Mouse (Mus musculus) c-Kit-positive CD71-positive TER-119-positive erythroid progenitor cells, embryonic 14.5 days (primary cell): ENCODE data around the gene Man1a2.
A peak's percentile ranks its signal among the peaks of the same experiment; 100 is the strongest.

ENCODE experiments used
- DNase-seq: peaks from one replicate; pipeline ENCODE4 v3.0.0-alpha.2; 2013; ENCODE audit warnings: low spot score

Man1a2 gene

DNA sequence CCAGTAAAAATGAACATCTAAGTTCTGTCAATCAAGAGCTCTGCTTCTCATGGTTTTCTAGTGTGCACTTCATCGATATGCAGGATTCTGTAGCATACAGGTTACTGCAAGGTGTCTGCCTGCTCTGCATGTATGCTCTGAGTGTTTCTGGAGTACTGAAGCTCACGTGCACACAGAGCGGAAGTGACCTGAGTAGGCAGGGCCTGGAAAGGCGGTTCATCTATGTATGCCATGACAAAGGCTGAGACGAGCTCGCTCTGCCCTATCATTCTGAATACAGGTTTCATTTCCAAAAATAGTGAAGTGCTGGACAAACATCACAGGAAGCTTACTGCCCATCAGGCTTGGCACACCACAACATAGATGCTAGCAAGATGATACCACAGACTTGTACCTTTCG, 122.8 kb downstream of the Man1a2 start:
- no peak for DNase-seq

DNA sequence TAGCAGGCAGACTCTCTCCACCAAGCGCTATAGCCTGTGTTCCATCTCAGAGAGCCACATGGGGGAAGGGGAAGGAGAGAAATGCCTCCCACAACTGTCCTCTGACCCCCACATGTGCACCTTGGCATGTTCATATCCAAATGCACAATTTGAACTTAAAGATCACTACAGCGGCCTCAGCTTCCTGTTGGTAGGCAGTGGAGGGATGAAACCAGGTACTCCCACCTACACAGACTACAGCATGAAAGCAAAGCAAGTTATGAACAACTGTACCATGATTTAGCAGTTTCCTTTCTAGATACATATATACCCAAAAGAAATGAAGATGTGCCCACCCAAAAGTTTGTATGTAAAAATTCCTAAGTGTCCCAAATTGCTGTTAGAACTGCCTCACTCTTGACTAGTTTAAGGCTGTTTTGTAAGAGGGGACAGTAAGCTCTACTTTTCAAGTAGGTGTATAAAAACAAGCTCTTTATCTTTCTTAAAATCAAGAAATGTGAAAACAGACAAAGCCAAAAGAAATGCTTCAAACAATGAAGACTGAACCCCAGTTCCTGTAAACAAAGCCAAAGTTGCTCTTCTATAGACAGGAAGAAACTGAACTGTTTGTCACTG, 123.6 kb downstream of the Man1a2 start:
- no peak for DNase-seq

DNA sequence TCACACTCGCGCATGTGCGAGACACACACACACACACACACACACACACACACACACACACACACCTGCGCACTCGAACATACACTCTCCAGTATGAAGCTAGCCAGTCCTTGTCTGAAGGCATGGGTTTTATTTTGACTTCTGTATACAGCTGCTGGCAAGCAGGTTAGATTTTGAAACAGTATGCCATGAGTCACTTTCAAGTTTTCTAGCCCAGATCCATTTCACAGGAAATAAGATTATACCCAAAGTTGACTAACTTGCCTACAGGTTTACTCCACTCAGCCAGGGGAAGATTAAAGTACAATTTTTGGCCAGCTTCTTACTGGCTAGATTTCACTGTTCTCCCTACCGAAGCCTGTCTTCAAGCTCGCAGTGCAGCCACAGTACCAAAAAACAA, 125.9 kb downstream of the Man1a2 start:
- no peak for DNase-seq

DNA sequence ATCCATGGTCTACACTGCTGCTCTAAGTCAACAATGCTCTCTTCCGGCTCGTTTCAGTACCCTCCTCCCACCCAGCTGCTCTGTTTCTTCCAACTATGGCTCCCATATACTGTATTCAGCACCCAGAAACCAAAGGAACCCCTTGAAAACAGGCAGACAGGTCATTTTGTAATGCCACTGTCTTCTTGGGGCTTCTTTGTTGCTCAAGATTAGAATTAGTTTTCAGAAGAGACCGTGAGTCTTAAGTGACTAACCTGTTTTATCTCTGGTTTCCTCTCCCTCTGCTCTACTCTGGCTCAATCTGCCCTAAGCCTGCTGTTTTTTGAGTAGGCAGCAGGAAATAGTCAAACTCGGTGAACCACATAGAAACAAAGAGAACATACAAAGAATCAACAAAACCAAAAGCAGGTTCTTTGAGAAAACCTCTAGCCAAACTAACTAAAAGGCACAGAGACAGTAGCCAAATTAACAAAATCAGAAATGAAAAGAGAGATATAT, 127.0 kb downstream of the Man1a2 start:
- DNase-seq, result no peak

DNA sequence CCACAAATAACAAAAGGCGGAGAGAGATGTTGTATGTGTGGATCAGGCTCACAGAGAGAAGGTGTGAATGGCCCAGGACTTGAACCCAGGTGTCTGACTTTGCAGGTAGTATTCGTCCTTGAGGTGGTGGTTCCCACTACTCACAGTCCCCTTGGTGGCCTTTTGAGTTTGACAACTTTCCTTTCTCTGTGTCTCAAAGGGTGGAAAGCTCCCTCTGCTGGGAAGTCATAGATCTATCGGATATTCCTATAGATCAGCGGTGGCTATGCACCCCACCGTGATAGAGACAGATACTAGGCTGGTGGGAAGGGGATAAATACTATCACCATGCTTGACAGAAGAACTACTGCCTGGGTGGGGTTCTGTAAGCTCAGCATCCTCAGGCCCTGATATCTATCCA, 130.5 kb downstream of the Man1a2 start:
- DNase-seq, result no peak

DNA sequence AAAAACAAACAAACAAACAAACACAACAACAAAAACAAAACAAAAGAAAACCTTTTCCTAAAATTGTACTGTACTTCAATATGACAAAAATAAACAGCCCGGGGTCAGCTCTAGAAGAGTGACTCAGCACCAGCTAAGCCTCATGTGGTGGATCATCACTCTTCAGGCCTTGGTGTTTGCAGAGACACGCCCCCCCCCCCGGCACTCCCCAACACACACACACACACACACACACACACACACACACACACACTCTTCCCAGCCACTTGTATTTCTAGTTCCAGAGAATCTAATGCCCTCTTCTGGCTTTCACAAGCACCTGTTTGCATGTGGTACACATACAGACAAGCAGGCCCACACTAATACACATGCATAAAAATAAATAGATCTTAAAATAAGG, 133.1 kb downstream of the Man1a2 start:
- no peak for DNase-seq

DNA sequence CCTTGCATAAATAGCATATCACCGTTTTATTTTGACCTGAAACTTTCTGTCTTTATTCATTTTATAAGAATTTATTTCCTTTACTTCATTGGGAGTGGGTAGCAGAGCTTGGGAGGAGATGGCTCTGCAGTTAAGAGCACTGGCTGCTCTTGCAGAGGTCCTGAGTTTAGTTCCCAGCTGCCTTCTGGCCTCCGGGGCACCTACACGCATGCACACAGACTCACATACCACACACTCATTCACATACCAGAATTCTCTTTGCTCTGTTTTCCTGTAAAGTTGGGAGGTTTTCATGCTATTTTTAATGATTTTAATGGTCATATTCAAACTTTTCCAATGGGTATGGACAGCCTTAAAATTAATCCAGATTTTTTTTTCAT, 137.4 kb downstream of the Man1a2 start:
- DNase-seq, result no peak

DNA sequence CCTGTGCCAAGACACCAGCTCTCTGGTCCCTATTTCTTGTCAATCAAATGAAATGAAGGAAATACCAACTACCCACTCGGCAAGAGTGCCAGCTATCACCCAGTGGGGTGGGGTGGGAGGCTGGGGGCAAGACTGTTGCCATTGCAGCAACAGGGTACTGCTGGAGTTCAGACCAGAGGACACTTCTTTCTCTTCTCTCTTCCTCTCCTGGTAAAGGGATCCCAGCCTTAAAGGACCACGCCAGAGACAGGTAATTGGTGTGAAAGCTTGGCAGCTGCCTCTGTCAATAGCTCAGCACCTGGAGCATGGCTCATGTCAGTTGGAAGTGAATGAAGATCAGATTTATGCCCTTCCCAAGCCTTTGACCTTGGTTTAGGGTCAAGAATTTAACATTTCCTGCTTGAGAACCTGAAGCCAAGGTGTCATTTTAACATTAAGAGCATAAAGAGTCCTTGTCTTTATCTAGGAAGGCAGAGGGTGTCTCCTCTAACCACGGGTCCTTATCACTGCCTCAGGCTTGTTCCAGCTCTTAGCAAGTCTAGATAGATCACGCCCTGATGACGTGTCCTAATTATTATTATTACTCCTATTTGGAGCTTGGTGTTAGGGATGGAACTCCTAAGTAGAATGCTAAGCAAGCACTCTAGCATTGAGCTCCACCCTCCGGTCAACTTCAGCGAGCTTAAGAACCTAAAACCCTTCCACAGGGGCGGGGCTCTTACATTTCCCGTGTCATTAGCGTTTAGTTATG, 138.0 kb downstream of the Man1a2 start:
- DNase-seq, result peak; percentile 87

DNA sequence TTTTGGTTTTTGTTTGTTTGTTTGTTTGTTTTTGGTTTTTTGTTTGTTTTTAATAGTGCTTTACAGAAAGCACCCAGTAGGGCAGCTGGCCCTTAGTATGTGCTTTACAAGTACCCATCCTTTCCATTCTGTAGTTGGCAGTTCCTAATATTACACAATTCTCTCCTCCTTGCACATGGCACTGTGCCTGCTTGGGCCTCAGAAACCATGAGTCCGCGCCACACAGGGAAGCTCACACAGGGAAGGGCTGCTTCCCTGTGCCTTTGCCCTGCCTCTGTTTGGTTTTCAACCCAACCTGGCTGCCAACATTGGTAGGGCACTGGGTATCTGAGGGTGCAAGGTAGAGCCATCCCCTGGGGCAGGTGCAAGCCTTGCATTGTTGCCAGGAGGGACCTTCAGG, 148.6 kb downstream of the Man1a2 start:
- DNase-seq, result no peak

DNA sequence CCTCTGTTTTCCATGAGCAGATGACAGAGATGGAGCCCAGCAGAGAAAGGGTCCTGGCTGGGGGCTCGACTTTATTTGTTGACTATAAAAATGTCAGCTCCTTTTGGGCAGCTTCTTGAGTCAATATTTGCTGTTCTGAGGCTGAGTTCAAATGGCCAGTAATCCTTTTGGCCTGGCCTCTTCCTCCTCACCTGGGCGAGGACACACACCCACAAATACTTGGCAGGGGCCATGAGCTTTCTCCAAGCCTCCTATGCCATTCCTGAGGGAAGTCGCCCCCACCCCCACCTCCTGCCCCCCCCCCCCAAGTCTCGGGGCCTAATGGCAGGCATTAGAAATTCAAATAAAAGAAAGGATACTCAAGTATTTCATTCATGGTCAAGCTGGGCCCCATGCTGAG, 149.4 kb downstream of the Man1a2 start:
- no peak for DNase-seq

DNA sequence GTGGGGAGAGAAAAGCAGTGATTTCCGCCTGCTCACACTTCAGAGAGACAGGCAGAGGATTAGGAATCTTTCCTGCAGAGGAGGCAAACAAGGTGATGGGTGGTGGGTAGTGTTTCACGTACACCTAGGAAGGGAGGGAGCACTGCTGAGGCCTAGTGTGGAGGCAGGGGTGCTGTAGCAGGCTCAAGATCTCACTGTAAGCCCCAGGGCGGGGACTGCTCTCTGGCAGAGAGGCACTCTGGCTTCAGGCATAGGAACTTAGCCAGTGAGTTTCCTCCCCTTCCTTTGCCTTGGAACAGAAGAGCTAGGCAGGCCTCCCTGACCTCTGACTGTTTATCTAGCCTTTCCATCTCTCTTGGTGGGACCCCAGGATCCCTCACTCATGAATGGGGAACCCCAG, 150.0 kb downstream of the Man1a2 start:
- no peak for DNase-seq

DNA sequence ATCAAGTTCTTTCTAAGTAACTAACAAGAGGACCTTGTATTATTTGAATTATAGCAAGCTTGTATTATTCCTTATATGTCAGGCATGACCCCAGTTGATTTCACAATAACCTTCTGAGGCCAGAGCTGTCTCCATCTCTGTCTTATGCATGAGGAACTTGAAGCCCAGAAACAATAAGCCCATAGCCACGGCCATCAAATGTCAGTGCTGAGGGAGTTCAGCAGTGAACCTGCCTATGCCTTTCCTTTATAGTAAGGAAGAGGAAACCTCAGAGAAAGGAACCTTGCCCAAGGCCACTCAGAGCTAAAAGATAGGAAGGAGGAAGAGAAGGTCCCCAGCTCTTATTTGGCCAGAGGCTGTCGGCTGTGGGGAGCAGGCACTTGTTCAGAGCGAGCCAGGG, 150.9 kb downstream of the Man1a2 start:
- DNase-seq, result no peak

DNA sequence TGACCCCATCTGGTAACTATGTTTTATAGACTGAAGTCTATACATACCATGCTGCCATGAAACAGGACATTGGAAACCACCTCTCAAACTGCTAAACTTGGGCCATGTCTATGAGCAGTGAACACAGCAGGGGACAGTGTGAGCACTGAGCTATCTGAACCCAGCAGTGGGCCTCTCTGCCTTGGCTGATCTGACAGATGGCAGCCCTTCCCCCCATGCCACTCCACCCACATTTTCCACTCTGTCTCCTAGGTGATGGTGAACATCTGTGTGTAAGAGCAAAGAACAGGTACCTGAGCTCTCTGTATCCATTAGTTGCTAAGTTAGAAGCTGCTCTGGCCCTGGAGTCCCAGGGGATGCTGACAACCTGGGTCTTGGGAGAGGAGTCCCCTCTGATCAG, 151.9 kb downstream of the Man1a2 start:
- DNase-seq, result peak; percentile 20

DNA sequence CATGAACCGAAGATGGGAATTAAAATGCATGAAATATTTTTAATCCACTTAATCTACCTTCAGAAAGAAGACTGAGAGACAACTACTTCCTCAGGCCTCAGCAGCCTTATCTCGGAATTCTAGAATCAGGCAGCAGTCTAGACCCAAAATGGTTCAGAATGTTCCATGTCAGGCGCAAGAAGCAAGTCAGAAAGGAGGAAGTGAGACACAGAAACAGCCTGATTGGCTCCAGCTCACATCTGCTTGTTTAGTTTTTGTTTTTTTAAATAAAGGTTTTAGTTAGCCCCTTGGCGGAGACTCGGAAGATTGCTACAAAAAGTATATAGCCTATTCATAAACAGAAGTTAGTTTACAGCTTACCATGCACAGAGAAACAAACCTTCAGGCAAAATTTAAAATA, 154.4 kb downstream of the Man1a2 start:
- no peak for DNase-seq

DNA sequence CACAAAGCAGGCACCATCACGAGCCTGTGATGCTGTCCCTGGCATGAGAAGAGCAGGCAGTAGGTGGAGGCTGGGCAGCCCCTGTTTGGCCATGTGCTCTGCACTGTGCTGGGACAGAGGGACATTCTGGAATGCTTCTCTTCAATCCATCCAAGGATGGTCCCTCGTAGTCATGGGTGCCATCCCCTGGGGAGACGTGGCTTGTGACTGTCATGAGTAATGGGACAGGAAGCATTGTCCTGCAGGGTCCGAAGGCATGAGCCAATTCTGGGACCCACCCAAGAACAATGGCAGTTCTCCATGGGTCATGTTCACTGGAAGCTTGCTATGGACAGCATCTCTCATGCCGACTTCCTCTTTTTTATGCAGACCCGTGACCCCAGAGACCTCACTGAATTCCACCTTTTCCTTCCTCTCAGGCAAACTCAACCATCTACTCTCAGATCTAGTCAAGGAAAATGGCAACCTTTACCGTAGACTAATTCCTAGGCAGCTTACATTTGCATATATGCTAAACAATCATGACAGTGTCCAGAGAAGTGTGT, 155.0 kb downstream of the Man1a2 start:
- no peak for DNase-seq

DNA sequence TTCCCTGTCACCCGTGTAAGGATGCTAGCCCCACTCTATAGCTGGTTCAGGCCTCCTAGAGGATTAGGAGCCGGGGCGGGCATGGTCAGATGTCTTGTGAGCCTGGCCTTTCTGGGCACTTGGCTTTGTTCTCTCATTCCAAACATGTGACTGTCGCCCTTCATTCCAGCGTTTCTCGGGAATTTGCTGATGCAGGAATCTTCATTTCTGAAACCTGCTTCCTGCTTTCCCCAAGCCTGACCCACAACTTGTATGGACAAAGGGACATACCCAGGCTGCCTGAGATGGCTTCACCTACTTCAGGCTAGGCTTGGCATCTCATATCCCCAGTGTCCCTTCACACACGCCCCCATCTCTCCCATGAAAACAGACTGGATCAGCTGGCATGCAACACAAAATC, 162.6 kb downstream of the Man1a2 start:
- no peak for DNase-seq

DNA sequence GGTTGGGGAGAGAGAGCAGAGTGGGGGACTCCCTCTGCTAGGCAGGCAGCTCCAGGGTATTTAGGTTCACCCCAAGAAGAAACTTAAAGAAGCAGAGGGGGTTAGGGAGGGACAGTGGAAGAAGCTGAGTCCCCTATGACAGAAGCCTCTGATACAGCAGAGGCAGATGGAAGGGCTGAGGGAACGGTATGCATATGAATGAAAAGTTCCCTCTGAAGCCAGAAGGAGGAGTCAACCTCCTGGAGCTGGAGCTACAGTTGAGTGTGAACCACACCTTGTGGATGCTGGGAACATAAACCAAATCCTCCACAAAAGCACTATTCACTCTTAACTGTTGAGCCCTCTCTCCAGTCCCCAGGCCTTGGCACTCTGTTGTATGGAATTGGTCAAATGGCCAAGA, 163.7 kb downstream of the Man1a2 start:
- DNase-seq, result no peak

DNA sequence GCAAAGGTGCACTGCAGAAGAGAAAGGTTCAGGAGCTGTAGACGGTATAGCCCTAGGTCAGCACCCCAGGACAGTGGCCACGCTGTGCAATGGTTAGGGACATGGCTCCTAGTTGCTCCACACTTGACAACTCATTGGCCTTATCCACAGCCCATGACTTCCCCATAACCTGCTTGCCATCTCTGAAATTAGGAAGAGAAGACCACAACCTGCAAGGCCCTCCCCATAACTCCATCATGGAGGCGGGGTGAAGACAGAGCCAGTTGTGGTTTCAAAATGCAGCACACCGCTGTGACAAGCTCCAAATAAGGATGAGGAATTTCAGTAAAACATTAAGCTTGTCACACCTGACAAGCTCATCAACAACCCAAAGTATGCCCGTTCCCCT, 169.6 kb downstream of the Man1a2 start:
- DNase-seq, result no peak

DNA sequence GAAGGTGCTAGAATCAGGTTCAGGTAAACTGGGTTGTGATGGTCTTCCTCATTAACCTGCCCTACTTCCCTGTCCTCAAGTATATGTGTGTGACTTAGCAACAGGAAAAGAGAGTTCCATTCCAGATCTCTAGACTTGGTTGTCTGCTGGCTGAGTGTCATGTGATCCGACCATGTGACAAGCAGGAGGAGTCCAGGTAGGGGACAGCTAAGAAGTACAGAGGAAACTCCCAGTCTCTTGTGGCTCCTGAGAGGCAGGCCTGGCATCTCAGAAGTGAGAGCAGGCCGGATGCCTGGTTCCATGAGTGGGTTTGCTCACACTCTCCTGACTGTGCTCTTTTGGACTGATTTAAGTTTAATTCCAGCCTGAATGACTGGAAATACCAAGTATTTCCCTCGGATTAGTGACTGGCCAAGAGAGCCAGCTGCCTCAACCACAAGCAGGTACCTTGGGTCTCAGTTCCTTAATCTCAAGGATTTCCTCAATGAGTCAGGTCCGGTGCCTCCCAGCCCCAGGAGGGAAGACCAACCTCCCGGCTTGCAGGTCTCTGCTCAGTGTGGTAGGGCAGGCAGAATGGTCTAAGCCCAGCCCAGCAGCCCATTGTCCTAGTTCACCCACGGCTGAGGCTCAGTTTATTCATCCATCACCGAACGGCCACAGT, 170.1 kb downstream of the Man1a2 start:
- no peak for DNase-seq
